Mouse (Mus musculus) ES-E14 (cell line): ENCODE data around the gene Kif22. TPM values are rescaled to one million over a fixed set of nuclear protein-coding genes. Genes with fewer than 3 reads are reported as not detected.

Experiments
- DNase-seq: peaks from one replicate; pipeline ENCODE4 v3.0.0-alpha.2; 2013; ENCODE audit warnings: low read depth, low spot score
- H3K27ac ChIP-seq: 2 replicates; pipeline ENCODE4 v1.5.1; 2012; ENCODE audit warnings: low read depth, mild to moderate bottlenecking, low read length, moderate library complexity, mixed read lengths; ENCODE audit not compliant: poor library complexity, insufficient read depth, severe bottlenecking
- H3K36me3 ChIP-seq: 2 replicates; pipeline ENCODE4 v1.6.1; 2012; ENCODE audit warnings: mild to moderate bottlenecking, low read length, moderate library complexity, mixed read lengths; ENCODE audit not compliant: control insufficient read depth, poor library complexity, insufficient read depth, severe bottlenecking
- H3K4me1 ChIP-seq, 2 experiments: fragments of 150-350 bp in 1 of 2; sonication (generic) in 1 of 2; 2 replicates each; pipeline ENCODE4 v1.6.1; 2012; ENCODE audit warnings: low read length in 2 of 2, mild to moderate bottlenecking in 1 of 2, mixed read lengths in 1 of 2; ENCODE audit not compliant: control insufficient read depth in 2 of 2, insufficient read depth in 2 of 2, poor library complexity in 1 of 2
- H3K4me3 ChIP-seq, 2 experiments: fragments of 150-350 bp in 1 of 2; sonication (generic) in 1 of 2; 2 replicates each; pipeline ENCODE4 v1.5.1; 2012; ENCODE audit warnings: low read length in 2 of 2, low read depth in 1 of 2, mild to moderate bottlenecking in 1 of 2, mixed read lengths in 1 of 2; ENCODE audit not compliant: insufficient read depth in 1 of 2, poor library complexity in 1 of 2, severe bottlenecking in 1 of 2
- H3K9ac ChIP-seq: 2 replicates; pipeline ENCODE4 v1.6.1; 2012; ENCODE audit warnings: low read depth, mild to moderate bottlenecking, low read length, mixed read lengths; ENCODE audit not compliant: poor library complexity, insufficient read depth, severe bottlenecking
- H3K9me3 ChIP-seq: fragments of 150-350 bp; sonication (generic); 2 replicates; pipeline ENCODE4 v1.6.1; 2012; ENCODE audit warnings: low read depth, mild to moderate bottlenecking, low read length; ENCODE audit not compliant: control insufficient read depth, insufficient read depth
- CHD2 ChIP-seq: IDR thresholded peaks from 2 replicates; pipeline ENCODE4 v1.6.1; 2014; ENCODE audit warnings: mild to moderate bottlenecking, low read depth, low read length, inconsistent platforms
- HCFC1 ChIP-seq: IDR thresholded peaks from 2 replicates; pipeline ENCODE4 v1.6.1; 2012; ENCODE audit warnings: low read length, inconsistent platforms, borderline replicate concordance; ENCODE audit not compliant: insufficient read depth
- MAFK ChIP-seq: IDR thresholded peaks from 2 replicates; pipeline ENCODE4 v1.6.1; 2014; ENCODE audit warnings: mild to moderate bottlenecking, low read depth, low read length, inconsistent platforms; ENCODE audit not compliant: insufficient read depth
- ZC3H11A ChIP-seq: IDR thresholded peaks from 2 replicates; pipeline ENCODE4 v1.6.1; 2012; ENCODE audit warnings: low read depth, mild to moderate bottlenecking, inconsistent platforms, low read length, borderline replicate concordance
- ZNF384 ChIP-seq: IDR thresholded peaks from 2 replicates; pipeline ENCODE4 v1.6.1; 2012; ENCODE audit warnings: low read depth, low read length, inconsistent platforms
- in situ Hi-C, 2 experiments: fragments of 600-800 bp; cut with MboI; formaldehyde crosslinking; loops; one replicate each; pipeline ENCODE4 v1.15.1; 2025; ENCODE audit warnings: low sequenced_read_pairs in 2 of 2, inconsistent platforms in 1 of 2; ENCODE audit not compliant: unreplicated experiment in 2 of 2
- total RNA-seq: library from RNA; depleted of rRNA; stranded (reverse); fragments of 300-350 nt; gene quantifications from 2 replicates; pipeline ENCODE4 v1.2.3, GENCODE M21; 2012

Kif22 gene
- total RNA-seq, 1 experiment, result 97.4 TPM

DNA sequence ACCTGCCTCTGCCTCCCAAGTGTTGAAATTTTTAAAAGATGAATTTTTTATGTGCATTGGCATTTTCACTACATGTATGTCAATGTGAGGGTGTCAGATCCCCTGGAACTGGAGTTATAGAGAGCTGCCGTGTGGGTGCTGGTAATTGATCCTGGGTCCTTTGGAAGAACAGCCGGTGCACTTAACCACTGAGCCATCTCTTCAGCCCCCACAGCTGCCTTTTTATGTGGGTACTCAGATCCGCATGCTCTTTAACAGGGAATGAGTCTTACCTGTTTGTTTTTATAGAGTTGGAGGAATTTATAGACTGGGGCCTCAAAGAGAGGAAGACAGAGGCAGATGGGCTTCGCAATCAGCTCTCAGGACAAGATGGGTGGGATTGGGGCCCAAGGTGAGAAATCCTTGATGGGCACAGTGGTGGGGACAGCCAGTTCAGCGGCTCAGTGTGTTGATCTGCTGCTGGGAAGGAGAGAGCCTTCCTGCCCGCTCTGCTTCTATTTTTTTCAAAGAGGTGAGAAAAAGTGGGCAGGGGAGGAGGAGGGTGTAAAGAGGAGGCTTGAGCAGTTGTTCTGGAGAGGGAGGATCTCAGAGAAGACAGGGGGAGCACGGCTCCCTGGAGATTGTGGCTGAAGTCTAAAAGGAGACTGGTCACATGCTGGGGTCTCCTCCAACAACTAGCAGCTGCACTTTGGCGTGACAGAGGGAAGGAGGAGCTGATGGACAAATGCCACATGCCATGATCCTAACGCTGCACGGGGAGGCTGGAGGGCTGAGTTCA is 57.4 kb downstream of the Kif22 start:
- peaks cover 1 to 2% of the 10 kb centered on the region in 2 experiments; a peak in 1 of 4 replicates for H3K4me1 ChIP-seq
- no peaks in the 10 kb centered on the region for H3K9me3 ChIP-seq
- H3K9ac ChIP-seq, result no peak overlapping the region
- H3K36me3 ChIP-seq, result peaks cover 4% of the 10 kb centered on the region; the same call in 1 of the 2 replicates
- H3K4me3 ChIP-seq, result no peak overlapping the region
- H3K27ac ChIP-seq, result no peak overlapping the region
- in situ Hi-C loops, result no loop called here
- no peak for DNase-seq
- no peak for TF ChIP-seq HCFC1
- no peak for TF ChIP-seq CHD2
- no peak for TF ChIP-seq ZC3H11A
- TF ChIP-seq MAFK, result no peak
- no peak for TF ChIP-seq ZNF384

- H3K9me3 ChIP-seq, result no peaks in the 10 kb centered on the region
- no peak for DNase-seq
- no peak for TF ChIP-seq CHD2
- no peak for TF ChIP-seq ZNF384
- H3K27ac ChIP-seq, result no peak overlapping the region
- peaks cover 21% of the 10 kb centered on the region for H3K36me3 ChIP-seq
- peaks cover 0 to 5% of the 10 kb centered on the region in 2 experiments; a peak in 2 of 4 replicates for H3K4me1 ChIP-seq
- H3K4me3 ChIP-seq, result no peak overlapping the region
- in situ Hi-C loops, result no loop called here
- no peak overlapping the region for H3K9ac ChIP-seq
Observed at GRCm38 (mm10) chr7:126983113-126983512, 59.2 kb downstream of the Kif22 start.

DNA sequence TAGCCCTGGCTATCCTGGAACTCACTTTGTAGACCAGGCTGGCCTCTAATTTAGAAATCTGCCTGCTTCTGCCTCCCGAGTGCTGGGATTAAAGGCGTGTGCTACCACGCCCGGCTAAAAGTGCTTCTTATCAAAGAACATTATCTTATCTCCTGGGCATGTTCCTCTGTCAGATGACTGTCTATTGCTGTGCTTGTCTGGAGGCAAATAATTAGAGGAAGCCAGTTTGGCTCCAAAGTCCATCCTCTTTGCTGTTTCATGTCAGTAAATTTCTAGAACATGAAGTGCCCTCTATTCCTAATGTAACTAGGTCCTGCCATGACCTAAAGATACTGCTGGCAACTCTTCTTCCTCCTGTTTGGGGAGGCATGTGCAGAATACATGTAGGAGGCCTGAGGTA is 60.2 kb downstream of the Kif22 start:
- peaks cover 0 to 6% of the 10 kb centered on the region in 2 experiments; a peak in 2 of 4 replicates for H3K4me1 ChIP-seq
- H3K36me3 ChIP-seq, result peaks cover 23% of the 10 kb centered on the region
- no peak overlapping the region for H3K4me3 ChIP-seq
- no peak for TF ChIP-seq ZC3H11A
- TF ChIP-seq MAFK, result no peak
- no peak for TF ChIP-seq ZNF384
- TF ChIP-seq CHD2, result no peak
- TF ChIP-seq HCFC1, result no peak
- in situ Hi-C loops, result no loop called here
- no peak overlapping the region for H3K27ac ChIP-seq
- no peak overlapping the region for H3K9ac ChIP-seq
- H3K9me3 ChIP-seq, result no peaks in the 10 kb centered on the region
- DNase-seq, result no peak

- no peak for DNase-seq
- H3K4me1 ChIP-seq, result peaks cover 0 to 6% of the 10 kb centered on the region in 2 experiments; a peak in 2 of 4 replicates
- no peak overlapping the region for H3K27ac ChIP-seq
- TF ChIP-seq CHD2 (no peak), MAFK (no peak), HCFC1 (no peak), ZNF384 (no peak)
- no peak overlapping the region for H3K9ac ChIP-seq
- peaks cover 23% of the 10 kb centered on the region for H3K36me3 ChIP-seq
- no peak overlapping the region for H3K4me3 ChIP-seq
- H3K9me3 ChIP-seq, result no peaks in the 10 kb centered on the region
- in situ Hi-C loops, result no loop called here
Observed at GRCm38 (mm10) chr7:126981601-126982000, 60.7 kb downstream of the Kif22 start.
